Mouse (Mus musculus) forebrain, embryonic 15.5 days (tissue): ENCODE measurements at regions not wholly inside any gene's neighbourhood (a gene's known extent, or its start where the extent isn't known, plus 50 kb on each side); places are given as distances from the start of the nearest gene placed in this dataset.
A peak's percentile ranks its signal among the peaks of the same experiment; 100 is the strongest.

Source experiments
- ATAC-seq: fragments of 200-750 bp; cut with Nextera tagmentation; replicated peaks from 2 replicates; pipeline ENCODE4 v1.8.0; 2017; ENCODE audit warnings: mild to moderate bottlenecking, moderate TSS enrichment, moderate library complexity
- H3K27ac ChIP-seq: fragments of 300-500 bp; sonication (generic); replicated peaks from 2 replicates; pipeline ENCODE4 v1.5.1; 2015; ENCODE audit warnings: mild to moderate bottlenecking, inconsistent platforms
- H3K27me3 ChIP-seq: fragments of 300-500 bp; sonication (generic); 2 replicates; pipeline ENCODE4 v1.6.1; 2015; ENCODE audit warnings: inconsistent platforms
- H3K36me3 ChIP-seq: fragments of 300-500 bp; sonication (generic); 2 replicates; pipeline ENCODE4 v1.6.1; 2015; ENCODE audit warnings: mild to moderate bottlenecking, inconsistent platforms
- H3K4me1 ChIP-seq: fragments of 300-500 bp; sonication (generic); 2 replicates; pipeline ENCODE4 v1.6.1; 2015; ENCODE audit warnings: inconsistent platforms
- H3K4me2 ChIP-seq: fragments of 300-500 bp; sonication (generic); replicated peaks from 2 replicates; pipeline ENCODE4 v1.6.1; 2015; ENCODE audit warnings: mild to moderate bottlenecking, inconsistent platforms
- H3K4me3 ChIP-seq: fragments of 300-500 bp; sonication (generic); 2 replicates; pipeline ENCODE4 v1.5.1; 2015; ENCODE audit warnings: mild to moderate bottlenecking, inconsistent platforms
- H3K9ac ChIP-seq: fragments of 300-500 bp; sonication (generic); replicated peaks from 2 replicates; pipeline ENCODE4 v1.6.1; 2015; ENCODE audit warnings: mild to moderate bottlenecking, inconsistent platforms
- H3K9me3 ChIP-seq: fragments of 300-500 bp; sonication (generic); 2 replicates; pipeline ENCODE4 v1.6.1; 2016; ENCODE audit warnings: inconsistent platforms
- WGBS: fragments of 180-500 bp; shearing (Covaris S2); methylation state at CpG from one replicate; pipeline ENCODE4 v1.1.7; 2015; ENCODE audit warnings: mixed read lengths; 5-methylcytosine and 5-hydroxymethylcytosine counted together

GRCm38 (mm10) chr1:75873911-75874310, 327.8 kb downstream of the Slc4a3 start:
- 84% methylated on average over 6 of the region's 6 CpGs for WGBS
- ATAC-seq, result no peak

DNA sequence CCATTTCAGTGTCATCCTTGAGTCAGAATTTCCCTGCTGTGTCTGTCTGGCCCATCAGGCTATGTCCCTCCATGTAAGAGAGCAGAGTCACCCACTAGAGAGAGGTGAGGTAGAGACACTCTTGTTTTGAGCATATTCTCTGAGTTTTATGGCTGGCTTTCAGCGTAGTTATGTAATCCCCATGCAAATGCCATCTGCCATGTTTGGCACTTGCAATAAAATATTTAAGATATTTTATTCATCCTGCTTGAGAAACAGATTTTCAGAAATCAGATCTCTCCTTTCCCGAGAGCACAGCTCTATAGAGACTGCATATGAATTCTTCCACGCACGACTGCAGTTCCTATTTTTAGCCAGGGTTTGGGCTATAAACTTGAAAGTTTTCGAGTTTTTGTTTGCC, 331.1 kb downstream of the Slc4a3 start:
- 65% methylated on average over 5 of the region's 5 CpGs for WGBS
- Histone ChIP-seq H3K27ac (no peak overlapping the region), H3K4me3 (no peak overlapping the region)

More at GRCm38 (mm10) chr1:75873911-75874310, 327.8 kb downstream of the Slc4a3 start:
- H3K4me1 ChIP-seq, result peaks cover 9% of the 10 kb centered on the region; the same call in 1 of the 2 replicates
- H3K27ac ChIP-seq, result no peak overlapping the region
- H3K4me3 ChIP-seq, result no peak overlapping the region
- H3K27me3 ChIP-seq, result no peaks in the 10 kb centered on the region
- H3K4me2 ChIP-seq, result no peak overlapping the region
- H3K9me3 ChIP-seq, result no peaks in the 10 kb centered on the region
- H3K36me3 ChIP-seq, result no peaks in the 10 kb centered on the region
- no peak overlapping the region for H3K9ac ChIP-seq

GRCm38 (mm10) chr1:75885632-75886031, 339.6 kb downstream of the Slc4a3 start:
- ATAC-seq, result no peak
- H3K9ac ChIP-seq, result no peak overlapping the region
- WGBS, result 74% methylated on average over 7 of the region's 7 CpGs

More for the DNA sequence above, 331.1 kb downstream of the Slc4a3 start:
- ATAC-seq, result no peak
- Histone ChIP-seq H3K4me1 (no peaks in the 10 kb centered on the region), H3K9me3 (no peaks in the 10 kb centered on the region), H3K27me3 (no peaks in the 10 kb centered on the region), H3K4me2 (no peak overlapping the region), H3K9ac (no peak overlapping the region), H3K36me3 (no peaks in the 10 kb centered on the region)

GRCm38 (mm10) chr1:75888499-75889208, 342.6 kb downstream of the Slc4a3 start:
- H3K9ac ChIP-seq, result no peak overlapping the region
- H3K27ac ChIP-seq, result 0 out of 2 replicates have a peak overlapping the region, but pooled peaks have one; percentile 6
- no peaks in the 10 kb centered on the region for H3K27me3 ChIP-seq
- no peaks in the 10 kb centered on the region for H3K9me3 ChIP-seq
- no peak overlapping the region for H3K4me2 ChIP-seq
- no peak overlapping the region for H3K4me3 ChIP-seq
- ATAC-seq, result no peak
- H3K36me3 ChIP-seq, result no peaks in the 10 kb centered on the region
- WGBS, result 9% methylated on average over 9 of the region's 9 CpGs
- H3K4me1 ChIP-seq, result peaks cover 26% of the 10 kb centered on the region

More at GRCm38 (mm10) chr1:75885632-75886031, 339.6 kb downstream of the Slc4a3 start:
- Histone ChIP-seq H3K4me1 (peaks cover 19% of the 10 kb centered on the region), H3K36me3 (no peaks in the 10 kb centered on the region), H3K4me3 (no peak overlapping the region), H3K27ac (no peak overlapping the region), H3K9me3 (no peaks in the 10 kb centered on the region), H3K4me2 (no peak overlapping the region), H3K27me3 (no peaks in the 10 kb centered on the region)

DNA sequence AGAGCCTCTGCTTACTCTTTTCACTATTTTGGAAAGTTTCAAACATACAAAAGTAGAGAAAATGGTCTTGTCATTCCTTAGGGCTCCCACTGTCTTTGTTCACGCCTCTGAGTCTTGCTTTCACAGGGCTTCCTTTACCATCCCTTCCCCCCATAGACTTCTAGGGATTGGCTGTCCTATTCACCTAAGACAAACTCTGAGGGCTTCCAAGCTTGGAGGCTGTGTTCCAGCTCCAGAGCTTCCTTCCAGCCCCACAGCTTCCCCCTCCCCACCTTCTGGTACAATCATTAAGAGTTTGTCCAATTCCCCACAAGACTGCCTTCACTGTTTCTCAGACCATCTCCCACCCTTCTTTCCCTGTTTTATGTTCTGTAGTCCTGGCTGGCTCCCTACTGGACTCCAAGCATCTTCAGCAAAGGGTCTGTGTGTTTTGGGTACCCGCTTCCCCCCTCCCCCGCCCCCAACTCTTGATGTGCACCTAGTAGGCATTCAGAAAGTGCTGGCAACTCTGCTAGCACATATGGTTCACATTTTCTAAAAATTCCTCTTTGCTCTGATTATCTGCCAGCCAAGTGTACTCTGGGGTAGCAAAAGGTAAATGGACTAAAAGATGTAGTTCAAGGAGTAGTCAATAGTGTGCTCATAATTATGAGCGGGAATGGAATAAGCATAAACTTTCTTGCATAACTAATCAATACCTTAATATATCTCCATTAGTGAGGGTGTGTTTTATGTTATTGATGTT, 344.0 kb downstream of the Slc4a3 start:
- H3K9me3 ChIP-seq, result no peaks in the 10 kb centered on the region
- no peak overlapping the region for H3K9ac ChIP-seq
- H3K4me2 ChIP-seq, result no peak overlapping the region
- peaks cover 26% of the 10 kb centered on the region for H3K4me1 ChIP-seq
- no peak overlapping the region for H3K27ac ChIP-seq
- H3K36me3 ChIP-seq, result no peaks in the 10 kb centered on the region
- no peak overlapping the region for H3K4me3 ChIP-seq
- no peak; the same call in 1 of the 2 replicates for ATAC-seq
- 76% methylated on average over 4 of the region's 4 CpGs for WGBS
- no peaks in the 10 kb centered on the region for H3K27me3 ChIP-seq

GRCm38 (mm10) chr1:75890636-75891276, 344.7 kb downstream of the Slc4a3 start:
- Histone ChIP-seq H3K27ac (no peak overlapping the region), H3K4me3 (no peak overlapping the region), H3K4me1 (peaks cover 26% of the 10 kb centered on the region), H3K36me3 (no peaks in the 10 kb centered on the region), H3K9me3 (no peaks in the 10 kb centered on the region), H3K9ac (no peak overlapping the region), H3K4me2 (no peak overlapping the region), H3K27me3 (no peaks in the 10 kb centered on the region)
- 30% methylated on average over 10 of the region's 10 CpGs for WGBS
- ATAC-seq, result no peak

DNA sequence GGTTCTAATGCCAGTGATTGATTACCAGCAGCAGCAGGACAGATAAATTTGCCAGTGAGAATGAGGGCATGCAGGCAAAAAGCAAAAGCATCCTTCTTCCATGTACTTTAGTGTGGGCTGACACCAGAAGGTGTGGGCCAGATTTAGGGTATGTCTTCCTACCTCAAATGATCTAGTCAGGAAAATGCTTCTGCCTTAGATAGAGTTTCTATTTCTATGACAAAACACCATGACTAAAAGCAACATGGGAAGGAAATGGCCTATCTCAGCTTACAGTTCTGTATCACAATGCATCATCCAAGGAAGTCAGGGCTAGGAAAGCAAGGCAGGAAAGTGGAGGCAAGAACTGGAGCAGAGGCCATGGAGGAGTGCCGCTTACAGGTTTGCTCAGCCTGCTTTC, 349.5 kb downstream of the Slc4a3 start:
- peaks cover 7% of the 10 kb centered on the region; the same call in 1 of the 2 replicates for H3K4me1 ChIP-seq
- no peaks in the 10 kb centered on the region for H3K9me3 ChIP-seq
- ATAC-seq, result no peak
- no peak overlapping the region for H3K4me3 ChIP-seq
- no peaks in the 10 kb centered on the region for H3K36me3 ChIP-seq
- 100% methylated on average over 1 of the region's 1 CpGs for WGBS
- H3K9ac ChIP-seq, result no peak overlapping the region
- no peak overlapping the region for H3K27ac ChIP-seq
- H3K4me2 ChIP-seq, result no peak overlapping the region
- no peaks in the 10 kb centered on the region for H3K27me3 ChIP-seq

GRCm38 (mm10) chr1:75901146-75901545, 355.1 kb downstream of the Slc4a3 start:
- H3K27me3 ChIP-seq, result no peaks in the 10 kb centered on the region
- H3K9me3 ChIP-seq, result no peaks in the 10 kb centered on the region
- ATAC-seq, result no peak
- no peak overlapping the region for H3K4me3 ChIP-seq
- 37% methylated on average over 1 of the region's 1 CpGs for WGBS
- no peak overlapping the region for H3K27ac ChIP-seq
- H3K9ac ChIP-seq, result no peak overlapping the region
- no peak overlapping the region for H3K4me2 ChIP-seq
- H3K4me1 ChIP-seq, result peaks cover 20% of the 10 kb centered on the region
- H3K36me3 ChIP-seq, result no peaks in the 10 kb centered on the region

DNA sequence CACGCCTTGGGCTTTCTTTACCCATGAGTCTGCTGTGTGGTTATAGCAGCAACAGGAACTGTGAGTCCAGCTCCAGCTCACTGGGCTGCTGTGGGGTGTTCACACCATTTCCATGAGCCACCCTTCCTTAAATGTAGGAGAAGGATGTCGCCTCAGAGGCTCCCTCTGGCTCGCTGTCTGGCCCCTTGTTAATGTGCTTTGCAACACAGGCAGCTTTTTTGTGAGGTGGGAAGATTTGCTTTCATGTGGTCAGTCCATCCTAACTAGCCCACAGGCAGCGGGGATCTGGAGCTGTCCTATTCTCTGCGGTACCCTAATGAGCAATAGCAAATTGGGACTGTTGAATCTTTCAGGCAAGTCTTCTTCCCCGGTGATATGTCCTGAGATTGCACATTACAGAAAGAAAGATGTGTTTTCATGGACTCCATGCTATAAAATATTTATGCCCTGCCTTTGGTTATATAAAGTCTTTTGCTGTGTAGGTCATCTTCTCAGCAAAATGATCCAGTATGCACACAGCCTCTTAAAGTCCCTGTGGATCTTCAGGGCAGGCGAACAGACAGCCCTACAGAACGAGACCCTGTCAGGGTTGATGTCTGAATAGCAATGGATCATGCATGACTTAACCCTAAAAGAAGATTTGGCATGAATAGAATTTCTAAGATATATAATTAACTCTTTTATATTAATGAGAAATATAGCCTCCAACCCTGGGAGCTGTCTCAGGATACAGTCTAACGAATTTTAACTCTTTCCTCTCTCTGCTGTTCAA, 359.8 kb downstream of the Slc4a3 start:
- no peaks in the 10 kb centered on the region for H3K9me3 ChIP-seq
- no peak overlapping the region for H3K4me2 ChIP-seq
- H3K9ac ChIP-seq, result no peak overlapping the region
- WGBS, result 12% methylated on average over 9 of the region's 9 CpGs
- H3K27ac ChIP-seq, result peak overlapping the region; percentile 59
- peaks cover 25% of the 10 kb centered on the region for H3K4me1 ChIP-seq
- no peak overlapping the region for H3K4me3 ChIP-seq
- no peaks in the 10 kb centered on the region for H3K27me3 ChIP-seq
- ATAC-seq, result no peak; the same call in 1 of the 2 replicates
- no peaks in the 10 kb centered on the region for H3K36me3 ChIP-seq

DNA sequence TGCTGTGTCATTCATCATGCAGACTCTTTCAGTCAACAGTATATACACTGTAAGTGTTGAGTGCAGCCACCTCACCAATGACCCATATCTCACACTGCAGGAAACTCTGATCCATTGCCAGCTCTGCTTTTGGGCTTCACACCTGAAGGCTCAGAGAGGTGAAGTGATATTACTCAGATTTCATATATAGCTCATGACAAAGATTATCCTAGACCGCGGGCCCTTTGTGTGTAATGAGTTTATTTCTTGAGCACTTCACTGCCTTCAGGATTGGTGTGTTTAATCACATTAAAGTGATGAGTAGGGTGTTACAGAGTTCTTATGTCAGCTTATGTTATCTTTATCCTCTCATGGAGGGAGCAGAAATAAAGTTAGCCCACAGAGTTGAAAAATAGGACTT, 369.2 kb downstream of the Slc4a3 start:
- WGBS, result 96% methylated on average over 2 of the region's 2 CpGs

DNA sequence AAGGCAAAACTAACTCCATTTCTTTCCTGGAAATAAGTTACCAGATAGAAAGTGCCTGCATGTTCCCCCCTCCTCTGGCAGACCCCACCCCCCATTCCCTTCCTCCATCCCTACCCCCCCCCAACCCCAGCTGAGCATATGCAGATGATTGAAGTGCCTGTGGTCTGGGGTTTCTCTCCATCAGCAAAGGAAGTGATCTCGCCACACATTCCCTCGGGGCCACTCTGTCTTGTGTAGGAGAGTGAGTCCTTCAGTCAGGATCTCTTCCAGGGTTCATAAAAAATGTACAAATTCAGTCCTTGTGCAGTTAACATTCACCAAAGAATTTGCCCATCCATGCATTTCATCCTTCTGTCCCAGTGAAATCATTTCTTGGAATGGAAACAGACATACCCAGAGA, 370.1 kb downstream of the Slc4a3 start:
- ATAC-seq, result no peak
- Histone ChIP-seq H3K27ac (no peak overlapping the region), H3K4me3 (no peak overlapping the region), H3K27me3 (no peaks in the 10 kb centered on the region), H3K4me2 (no peak overlapping the region), H3K4me1 (peaks cover 4% of the 10 kb centered on the region; the same call in 1 of the 2 replicates), H3K36me3 (no peaks in the 10 kb centered on the region), H3K9ac (no peak overlapping the region), H3K9me3 (no peaks in the 10 kb centered on the region)
- WGBS, result 71% methylated on average over 2 of the region's 2 CpGs

More for the DNA sequence above, 369.2 kb downstream of the Slc4a3 start:
- Histone ChIP-seq H3K4me3 (no peak overlapping the region), H3K9me3 (no peaks in the 10 kb centered on the region), H3K4me2 (no peak overlapping the region), H3K27ac (no peak overlapping the region), H3K9ac (no peak overlapping the region), H3K27me3 (no peaks in the 10 kb centered on the region), H3K4me1 (peaks cover 4% of the 10 kb centered on the region; the same call in 1 of the 2 replicates), H3K36me3 (no peaks in the 10 kb centered on the region)
- ATAC-seq, result no peak
